Mouse (Mus musculus) neural tube, embryonic 10.5 days (tissue): ENCODE results near the gene Serpina16.

Source experiments
- DNase-seq: peaks from one replicate; pipeline ENCODE4 v3.0.0-alpha.2; 2017; ENCODE audit warnings: low spot score; ENCODE audit errors: extremely low spot score

The Serpina16 gene

GRCm38 (mm10) chr12:103657991-103658390 is 17.9 kb downstream of the Serpina16 start:
- no peak for DNase-seq

GRCm38 (mm10) chr12:103656848-103657626 is 18.9 kb downstream of the Serpina16 start, which contains the start of gene Serpina6:
Gene Serpina6, minus strand, starts transcription at chr12:103657212.
- DNase-seq = no peak

GRCm38 (mm10) chr12:103655123-103656044 is 20.6 kb downstream of the Serpina16 start:
- no peak for DNase-seq

GRCm38 (mm10) chr12:103653836-103654235 is 22.1 kb downstream of the Serpina16 start:
- no peak for DNase-seq

GRCm38 (mm10) chr12:103646314-103646713 is 29.6 kb downstream of the Serpina16 start:
- DNase-seq = no peak

- no peak for DNase-seq
These were observed 31.3 kb downstream of the Serpina16 start for GRCm38 (mm10) chr12:103644601-103645000.

GRCm38 (mm10) chr12:103643818-103644217 is 32.1 kb downstream of the Serpina16 start:
- DNase-seq = no peak

GRCm38 (mm10) chr12:103643336-103643735 is 32.6 kb downstream of the Serpina16 start:
- DNase-seq = peak; percentile 88

GRCm38 (mm10) chr12:103635846-103636245 is 40.1 kb downstream of the Serpina16 start:
- no peak for DNase-seq

GRCm38 (mm10) chr12:103634430-103634829 is 41.5 kb downstream of the Serpina16 start:
- no peak for DNase-seq

- DNase-seq = no peak
These were observed 44.7 kb downstream of the Serpina16 start, which contains the start of gene Serpina10 for GRCm38 (mm10) chr12:103631203-103631612. Gene Serpina10, minus strand, starts transcription at chr12:103631444.
